Mouse (Mus musculus) frontal cortex, postnatal 36 days (tissue): Measurements from ENCODE around the gene Kank2.
"Not testable (repeated sequence)": the region's sequence is repeated elsewhere in the genome, so short reads cannot be mapped to it uniquely, and the experiment has no call there.

Experiments used
- DNase-seq, 2 experiments: peaks; one replicate each; pipeline ENCODE4 v3.0.0; 2022; ENCODE audit warnings: low spot score in 2 of 2

The Kank2 gene

GRCm38 (mm10) chr9:21818125-21818524 lies 19.6 kb upstream of the Kank2 start:
- DNase-seq: no peak

- no peak for DNase-seq
These were observed 18.3 kb upstream of the Kank2 start for GRCm38 (mm10) chr9:21816716-21817305.

GRCm38 (mm10) chr9:21811170-21811569 lies 12.6 kb upstream of the Kank2 start:
- DNase-seq: no peak

GRCm38 (mm10) chr9:21808561-21808960 lies 10.0 kb upstream of the Kank2 start:
- no peak for DNase-seq

DNA sequence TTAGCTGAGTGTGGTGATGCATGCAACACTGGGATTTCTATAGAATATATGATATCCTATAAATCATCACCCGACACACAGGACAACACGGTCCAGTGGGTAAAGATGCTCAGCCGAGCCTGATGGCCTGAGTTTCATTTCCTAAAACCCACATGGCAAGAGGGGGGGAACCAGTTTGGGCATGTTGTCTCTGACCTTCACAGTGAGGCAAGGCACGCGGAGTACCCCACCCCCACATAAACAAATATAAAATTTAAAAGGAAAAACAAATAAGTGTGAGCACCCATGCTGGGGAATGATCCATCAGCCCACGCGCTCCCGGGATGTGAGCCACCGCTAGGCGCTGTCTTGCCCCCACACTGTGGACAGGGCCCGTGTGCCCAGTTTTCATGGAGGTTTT lies 8.4 kb upstream of the Kank2 start:
- DNase-seq: peak in 1 of 2 experiments; percentile 13

GRCm38 (mm10) chr9:21806363-21806762 lies 7.8 kb upstream of the Kank2 start:
- no peak for DNase-seq

GRCm38 (mm10) chr9:21803986-21804644 lies 5.6 kb upstream of the Kank2 start:
- peak; percentile 83 to 87 for DNase-seq

- no peak for DNase-seq
These were observed 3.0 kb upstream of the Kank2 start for GRCm38 (mm10) chr9:21801591-21801990.

DNA sequence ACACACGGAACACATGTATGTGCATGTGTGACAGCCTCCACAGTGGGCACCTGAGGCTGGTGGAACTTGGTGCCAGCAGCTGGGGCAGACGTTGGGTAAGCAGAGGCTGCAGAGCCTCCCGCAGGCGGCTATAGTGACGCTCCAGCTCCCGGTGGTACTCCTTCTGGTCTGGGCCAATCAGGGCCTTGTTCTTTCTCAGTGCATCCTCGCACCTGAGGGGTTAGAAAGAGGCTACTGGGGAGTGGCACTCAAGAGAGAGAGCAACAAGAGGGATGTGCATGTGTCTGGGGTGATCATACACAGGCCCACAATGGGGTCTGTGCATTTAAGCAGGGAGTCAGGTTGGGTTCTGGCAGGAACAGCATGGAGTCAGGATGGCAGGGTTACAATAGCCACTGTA lies 2.6 kb upstream of the Kank2 start:
- DNase-seq: no peak

DNA sequence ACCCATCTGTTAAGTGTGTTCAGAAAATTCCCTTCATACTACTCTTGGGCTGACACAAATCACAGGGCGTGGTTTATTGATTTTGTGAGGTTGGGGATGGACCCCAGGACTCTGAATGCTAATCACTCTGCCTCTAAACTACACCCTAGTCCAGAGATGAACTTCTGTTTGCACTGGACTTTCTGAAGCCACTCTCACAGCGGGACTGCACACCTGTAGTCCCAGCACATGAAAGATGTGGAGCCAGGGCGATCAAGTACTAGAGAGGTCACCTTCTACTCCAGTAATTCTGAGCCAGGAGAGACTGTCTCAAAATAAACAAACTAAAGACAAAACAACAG lies 436 bp upstream of the Kank2 start:
- no peak for DNase-seq

- DNase-seq: no peak
These were observed 611 bp downstream of the Kank2 start for GRCm38 (mm10) chr9:21797921-21798344.

GRCm38 (mm10) chr9:21796919-21797318 lies 1.6 kb downstream of the Kank2 start:
- no peak for DNase-seq

DNA sequence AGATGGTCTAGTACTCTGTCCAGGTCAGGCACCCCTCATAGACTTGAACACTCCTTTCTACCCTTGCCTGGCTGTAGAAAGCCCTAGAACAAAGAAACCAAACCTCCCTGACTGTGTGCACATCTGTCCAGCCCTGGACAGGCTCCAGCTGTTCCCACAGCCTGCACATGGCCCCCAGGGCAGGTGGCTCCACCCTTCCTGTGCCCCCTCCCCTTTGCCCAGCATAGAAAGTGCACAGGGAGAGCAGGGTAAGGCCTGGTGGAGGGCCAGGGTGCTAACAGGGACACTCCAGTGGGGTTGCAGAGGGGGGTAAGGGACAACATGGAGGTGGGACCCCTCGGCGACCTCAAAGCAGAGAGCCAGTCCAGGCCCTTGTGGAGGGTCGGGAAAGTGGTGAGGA lies 2.3 kb downstream of the Kank2 start:
- DNase-seq: no peak

DNA sequence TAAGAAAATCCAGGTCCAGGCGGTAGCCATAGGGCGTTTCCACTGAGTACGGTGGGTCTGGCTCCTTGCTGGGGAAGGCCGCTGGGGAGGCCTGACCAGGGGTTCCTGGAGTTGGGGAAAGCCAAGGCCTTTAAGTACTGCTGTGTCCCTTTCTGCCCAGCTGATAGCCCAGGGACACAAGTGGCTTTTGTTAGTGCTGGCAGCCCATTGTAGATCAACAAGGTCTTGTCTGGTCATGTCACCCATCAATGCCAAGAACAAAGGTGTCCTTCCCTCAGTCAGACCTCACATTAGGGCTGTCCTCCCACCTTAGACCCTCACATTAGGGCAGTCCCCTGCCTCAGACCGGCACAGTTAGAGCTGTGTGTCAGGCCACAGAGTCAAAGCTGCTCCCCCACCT lies 3.0 kb downstream of the Kank2 start:
- no peak for DNase-seq

DNA sequence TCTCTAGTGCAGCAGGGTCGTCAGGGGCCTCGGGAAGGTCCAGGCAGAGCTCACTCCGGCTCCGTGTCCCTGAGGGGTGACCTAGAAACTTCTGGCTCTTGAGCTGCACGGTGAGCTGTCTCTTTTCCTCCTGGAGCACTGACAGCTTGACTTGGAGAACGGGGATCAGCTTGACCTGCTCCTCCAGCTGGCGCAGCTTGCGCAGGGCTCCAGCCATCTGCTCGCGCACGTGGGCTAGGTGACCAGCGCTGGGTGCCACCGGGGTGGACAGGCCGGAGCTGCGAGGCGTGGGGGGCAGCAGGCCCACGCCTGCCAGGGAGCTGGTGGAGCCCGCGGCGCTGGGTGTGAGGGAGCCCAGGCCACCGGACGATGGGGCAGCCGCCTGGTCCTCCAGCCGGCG lies 3.6 kb downstream of the Kank2 start:
- no peak for DNase-seq

DNA sequence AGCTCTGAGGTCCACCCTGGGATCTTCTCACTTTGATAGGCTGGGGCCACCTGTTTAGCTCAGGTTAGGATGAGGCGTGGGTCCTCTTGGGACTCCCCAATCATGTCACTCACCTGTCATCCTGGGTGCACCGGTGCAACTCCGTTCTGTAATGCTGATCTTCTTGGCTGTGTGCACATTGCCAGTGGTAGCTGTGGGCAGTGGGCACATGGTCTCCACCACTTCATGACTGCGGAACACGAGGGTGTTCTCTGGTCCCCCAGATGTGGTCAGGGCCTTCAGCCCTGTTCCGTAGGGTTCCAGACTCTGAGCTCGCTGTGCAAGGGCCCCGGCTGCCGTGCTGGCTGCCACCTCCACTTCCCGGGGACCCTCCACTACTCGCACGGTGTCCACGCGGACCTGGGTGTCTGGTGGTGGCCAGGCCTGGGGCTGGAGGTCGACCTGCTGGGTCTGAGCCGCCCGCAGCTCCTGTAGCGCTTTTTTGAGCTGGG lies 4.2 kb downstream of the Kank2 start:
- DNase-seq: no peak

- DNase-seq: not testable (repeated sequence)
These were observed 5.0 kb downstream of the Kank2 start for GRCm38 (mm10) chr9:21793507-21793906.

DNA sequence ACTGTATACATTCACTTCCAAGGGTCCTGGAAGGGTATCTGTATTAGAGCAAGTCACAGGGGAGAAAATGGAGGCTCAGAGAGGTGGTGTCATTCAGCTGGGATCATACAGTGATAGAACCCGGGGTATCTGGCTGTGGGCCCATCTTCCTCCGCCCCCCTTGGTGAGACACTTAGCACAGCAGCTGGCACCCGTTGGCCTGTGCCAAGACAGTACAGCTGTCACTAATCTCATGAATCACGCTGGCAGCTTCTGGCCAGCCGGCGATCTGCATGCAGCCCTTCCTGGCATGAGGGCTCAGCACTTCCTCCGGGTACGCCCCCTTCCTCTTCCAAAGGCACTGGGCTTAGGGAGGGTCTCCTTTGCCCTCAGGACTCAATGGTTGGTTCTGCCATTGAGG lies 5.9 kb downstream of the Kank2 start:
- peak; percentile 59 to 64 for DNase-seq

DNA sequence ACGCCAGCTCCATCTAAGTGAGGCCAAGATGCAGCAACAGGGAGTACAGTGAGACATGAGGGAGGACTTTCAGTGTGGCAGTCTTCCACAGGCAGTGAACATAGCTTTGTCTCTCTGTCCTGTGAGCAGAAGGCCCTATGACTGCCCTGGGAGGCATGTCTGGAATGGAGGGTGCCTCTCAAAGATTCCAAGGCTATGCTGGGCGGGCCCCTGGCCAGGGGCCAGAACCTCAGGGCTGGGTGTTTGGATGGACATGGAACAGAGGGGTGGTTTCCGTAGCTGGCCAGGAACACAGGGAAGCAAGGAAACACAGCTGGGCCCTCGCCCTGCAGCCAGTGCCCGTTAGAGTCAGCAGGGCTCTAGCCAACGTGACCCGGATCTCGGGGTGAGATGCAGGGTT lies 6.7 kb downstream of the Kank2 start:
- no peak for DNase-seq

DNA sequence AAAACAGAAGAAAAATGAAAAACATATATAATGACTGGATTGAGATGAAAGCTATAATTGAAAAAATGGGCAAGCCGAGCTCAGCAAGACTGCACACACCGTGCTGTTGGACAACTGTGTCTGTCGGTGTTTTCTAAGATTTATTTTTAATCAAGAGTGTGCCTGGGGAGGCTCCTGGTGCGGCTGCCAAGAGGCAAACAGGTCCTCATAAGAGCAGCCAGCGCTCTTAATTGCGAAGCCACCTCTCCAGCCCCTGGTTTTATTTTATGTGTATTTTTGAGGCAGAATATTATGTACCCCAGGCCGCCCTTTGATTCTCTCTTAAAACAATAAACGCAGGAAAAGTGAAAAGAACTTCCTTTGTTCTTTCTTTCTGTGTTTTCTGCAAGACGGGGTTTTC lies 10.3 kb downstream of the Kank2 start:
- no peak for DNase-seq

- DNase-seq: no peak
These were observed 10.9 kb downstream of the Kank2 start for GRCm38 (mm10) chr9:21787654-21788053.

DNA sequence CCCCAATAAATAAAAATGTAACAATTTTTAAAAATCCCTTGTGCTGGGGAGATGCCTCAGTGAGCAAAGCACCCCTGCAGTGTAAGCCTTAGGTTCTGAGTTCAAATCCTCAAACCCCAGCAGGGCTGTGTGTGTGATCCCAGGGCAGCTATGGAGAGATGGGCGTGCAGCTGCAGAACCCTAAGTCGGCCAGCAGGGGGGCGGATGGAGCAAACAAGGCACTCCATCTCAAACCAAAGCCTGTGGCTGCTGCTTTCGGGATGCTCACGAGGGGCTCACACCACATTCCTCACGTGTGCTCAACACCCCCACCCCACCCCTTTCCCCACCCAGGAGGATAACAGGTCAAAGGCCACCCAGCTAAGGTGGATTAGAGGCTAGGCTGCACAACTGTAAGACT lies 11.6 kb downstream of the Kank2 start:
- DNase-seq: peak; percentile 56 to 59

DNA sequence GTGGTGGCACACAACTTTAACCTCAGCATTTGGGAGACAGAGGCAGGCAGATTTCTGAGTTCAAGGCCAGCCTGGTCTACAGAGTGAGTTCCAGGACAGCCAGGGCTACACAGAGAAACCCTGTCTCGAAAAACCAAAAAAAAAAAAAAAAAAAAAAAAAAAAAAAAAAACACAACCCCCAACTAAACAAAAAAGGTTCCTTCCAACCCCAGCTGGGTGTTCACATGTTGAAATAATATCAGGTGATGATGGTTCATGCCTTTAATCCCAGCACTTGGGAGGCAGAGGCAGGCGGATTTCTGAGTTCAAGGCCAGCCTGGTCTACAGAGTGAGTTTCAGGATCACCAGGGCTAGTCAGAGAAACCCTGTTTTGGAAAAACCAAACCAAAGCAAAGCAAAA lies 12.2 kb downstream of the Kank2 start:
- not testable (repeated sequence) for DNase-seq
